Mouse (Mus musculus) C3H10T1/2 (cell line): Measurements from ENCODE around the gene B430306N03Rik. TPM values are rescaled to one million over a fixed set of nuclear protein-coding genes. Genes with fewer than 3 reads are reported as not detected.

Experiments
- polyA plus RNA-seq, 2 experiments: library from polyadenylated mRNA; unstranded; fragments of >200 nt; fragmentation: generic; extraction: Trizol; gene quantifications; one replicate each; pipeline ENCODE4 v1.2.1; 2012; ENCODE audit warnings: missing spikeins in 2 of 2

The B430306N03Rik gene
- polyA plus RNA-seq = not detected

GRCm38 (mm10) chr17:48315905-48316579 lies at the start of gene B430306N03Rik:
Gene B430306N03Rik, plus strand, starts transcription at chr17:48316141.

GRCm38 (mm10) chr17:48299203-48299602 lies 16.7 kb upstream of the B430306N03Rik start, which contains the start of gene Treml2:
Gene Treml2, plus strand, starts transcription at chr17:48299498.

GRCm38 (mm10) chr17:48346231-48346630 lies 30.3 kb downstream of the B430306N03Rik start, which contains the start of gene Trem2:
Gene Trem2, plus strand, starts transcription at chr17:48346401.

GRCm38 (mm10) chr17:48359616-48360015 lies 43.7 kb downstream of the B430306N03Rik start, which contains the start of gene Treml1:
Gene Treml1, plus strand, starts transcription at chr17:48359916.

Other genes starting within 250 kb of the B430306N03Rik start
- not detected for gene 1700067P10Rik, start 226.8 kb upstream of the B430306N03Rik start, polyA plus RNA-seq
- gene 9830107B12Rik, start 169.9 kb upstream of the B430306N03Rik start, polyA plus RNA-seq = not detected
- not detected for gene A530064D06Rik, start 148.9 kb upstream of the B430306N03Rik start, polyA plus RNA-seq
- not detected for gene Trem1, start 83.4 kb upstream of the B430306N03Rik start, polyA plus RNA-seq
- not detected for gene Trem3, start 68.4 kb upstream of the B430306N03Rik start, polyA plus RNA-seq
- gene Treml4, start 51.8 kb upstream of the B430306N03Rik start, polyA plus RNA-seq = not detected
- gene Treml2, start 16.6 kb upstream of the B430306N03Rik start, polyA plus RNA-seq = not detected
- gene Trem2, start 30.3 kb downstream of the B430306N03Rik start, polyA plus RNA-seq = under 1 TPM; 0.06 to 0.30 TPM
- gene Treml1, start 43.8 kb downstream of the B430306N03Rik start, polyA plus RNA-seq = not detected
- gene Nfya, start 93.8 kb downstream of the B430306N03Rik start, polyA plus RNA-seq = 10 to 100 TPM in 1 of 2 experiments, 1 to 10 TPM in 1; 3.0 to 19.5 TPM
- 10 to 100 TPM in 1 of 2 experiments, 1 to 10 TPM in 1; 2.8 to 13.3 TPM for gene Oard1, start 93.9 kb downstream of the B430306N03Rik start, polyA plus RNA-seq
- gene Apobec2, start 116.8 kb downstream of the B430306N03Rik start, polyA plus RNA-seq = under 1 TPM in 1 of 2 experiments, not detected in 1; 0.04 TPM
- not detected for gene Tspo2, start 135.4 kb downstream of the B430306N03Rik start, polyA plus RNA-seq
- gene Unc5cl, start 138.8 kb downstream of the B430306N03Rik start, polyA plus RNA-seq = not detected